Mouse (Mus musculus): Measurements from ENCODE around the gene Rnf146. TPM values are rescaled to one million over a fixed set of nuclear protein-coding genes. Genes with fewer than 3 reads are reported as not detected.

Rnf146 gene
- polyA plus RNA-seq, 1 experiment = 17.2 TPM

Other genes starting within 250 kb of the Rnf146 start
- 0.33 and 0.40 TPM in 2 replicates for gene Soga3, start 218.6 kb downstream of the Rnf146 start, polyA plus RNA-seq (2012; rRNA removed)
- gene Gm49353, start 163.5 kb downstream of the Rnf146 start, polyA plus RNA-seq (2012; rRNA removed) = 0.18 TPM in 1 of 2 replicates, not detected in the other
- gene 9330159F19Rik, start 150.8 kb downstream of the Rnf146 start, polyA plus RNA-seq (2012; rRNA removed) = 0.15 and 0.16 TPM in 2 replicates
- gene Echdc1, start 49.3 kb downstream of the Rnf146 start, polyA plus RNA-seq (2012; rRNA removed) = 6.9 and 7.4 TPM in 2 replicates
- 0.79 and 0.92 TPM in 2 replicates for gene Rspo3, start 173.4 kb upstream of the Rnf146 start, polyA plus RNA-seq (2012; rRNA removed)